Mouse (Mus musculus): ENCODE results near the gene Tas2r118. TPM values are rescaled to one million over a fixed set of nuclear protein-coding genes. Genes with fewer than 3 reads are reported as not detected.

Gene Tas2r118
- polyA plus RNA-seq, 1 experiment from 2014 or later: not detected

GRCm38 (mm10) chr6:23923806-23924205 lies 46.1 kb downstream of the Tas2r118 start:
- WGBS: 58% methylated on average over 2 of the region's 2 CpGs

More at GRCm38 (mm10) chr6:23923806-23924205, 46.1 kb downstream of the Tas2r118 start:
- no peaks in the 10 kb centered on the region for H3K4me1 ChIP-seq
- no peaks in the 10 kb centered on the region for H3K36me3 ChIP-seq
- no peak for ATAC-seq (ENCODE audit: insufficient number of reproducible peaks, low FRiP score, low TSS enrichment, low read depth)
- H3K9ac ChIP-seq: no peak overlapping the region
- H3K4me3 ChIP-seq (replicated peaks): no peak overlapping the region
- H3K4me2 ChIP-seq (replicated peaks): no peak overlapping the region
- H3K9me3 ChIP-seq (replicated peaks): no peaks in the 10 kb centered on the region
- H3K27me3 ChIP-seq: no peaks in the 10 kb centered on the region
- H3K27ac ChIP-seq (replicated peaks): no peak overlapping the region

Other genes with a start within 250 kb of the Tas2r118 start
- gene Cadps2, start 130.6 kb downstream of the Tas2r118 start, polyA plus RNA-seq (2015; fragmentation: Nextera tagmentation; extraction: Ambion mirVana): 5.3 and 7.5 TPM in 2 replicates
- 0.15 TPM in 1 of 2 replicates, not detected in the other for gene Slc13a1, start 198.0 kb upstream of the Tas2r118 start, polyA plus RNA-seq (2015; fragmentation: Nextera tagmentation; extraction: Ambion mirVana)

All from embryonic facial prominence, embryonic 15.5 days (tissue).